ENCODE assay signal across 8 mouse cellular contexts in genomic region chr1:105356291-105357011, GRCm38 (mm10). TPM values are rescaled to one million over a fixed set of nuclear protein-coding genes. Genes with fewer than 3 reads are reported as not detected.
DNase-seq lines count a peak whose midpoint lies in the region; ATAC-seq lines count a peak whose summit lies in the region.

Gene Rnf152, minus strand, starts transcription at chr1:105356710.

- intact Hi-C loops in gastrocnemius, postnatal 36 days (cut with DNase I): no loop called here

- H3K27ac ChIP-seq in limb, embryonic 10.5 days: peak within 1 kb of the TSS; percentile 70

- H3K4me1 ChIP-seq in limb, embryonic 10.5 days: peaks cover 23% of the 10 kb centered on the region

- no peak for DNase-seq in frontal cortex, adult 2 months (ENCODE audit: extremely low spot score in 1 of 2, low spot score in 1 of 2)
- DNase-seq in embryo, embryonic 10 days (ENCODE audit: low spot score): peak; percentile 46
- peak; percentile 12 to 27 for DNase-seq in gastrocnemius, postnatal 36 days
- peak; percentile 69 for DNase-seq in limb, embryonic 10.5 days (ENCODE audit: low spot score)
- DNase-seq in mesoderm, embryonic 11.5 days (ENCODE audit: low read depth, low spot score): peak; percentile 49
- DNase-seq in right cerebral cortex, postnatal 36 days (ENCODE audit: low spot score in 2 of 2): peak; percentile 4 to 5

- H3K4me3 ChIP-seq in limb, embryonic 10.5 days: peak within 1 kb of the TSS; percentile 71

- under 1% methylated on average over 58 of the region's 58 CpGs for WGBS in limb, embryonic 10.5 days

- peak; percentile 64 for ATAC-seq in frontal cortex, adult (ENCODE audit: low TSS enrichment)
- ATAC-seq in inflammation-experienced regulatory T-cells, adult 6 months: peak; percentile 21

- no peaks in the 10 kb centered on the region for H3K36me3 ChIP-seq in limb, embryonic 10.5 days

- H3K27me3 ChIP-seq in limb, embryonic 10.5 days (ENCODE audit: low read depth, poor library complexity, severe bottlenecking): peaks cover 65% of the 10 kb centered on the region

- H3K9me3 ChIP-seq in limb, embryonic 10.5 days (replicated peaks): no peaks in the 10 kb centered on the region

RNA-seq across cellular contexts. Expression of gene Rnf152, which starts in this region (rescaled TPM):
- 3.4 and 3.6 TPM in 2 replicates for polyA plus RNA-seq in frontal cortex, adult 2 months (2012; rRNA removed)
- under 1 TPM; 0.41 to 0.49 TPM for total RNA-seq in gastrocnemius, postnatal 36 days (2021)
- under 1 TPM in 2 of 3 experiments, not detected in 1; 0.13 to 0.31 TPM for polyA plus RNA-seq in inflammation-experienced regulatory T-cells, adult 6 months (2017; shearing (Covaris generic))
- polyA plus RNA-seq in limb, embryonic 10.5 days (2016; fragmentation: Nextera tagmentation; extraction: Ambion mirVana): 0.11 and 0.16 TPM in 2 replicates

Comparison
In these comparisons a context has a peak if more than half of its experiments do, and no peak if none do; other contexts are left out.
1. Peak in DNase-seq in gastrocnemius, postnatal 36 days; RNA of the gene not detected or under 1 TPM.
2. Peak in ATAC-seq in inflammation-experienced regulatory T-cells, adult 6 months; RNA of the gene not detected or under 1 TPM.
3. Peak in DNase-seq, H3K4me3 ChIP-seq and H3K27ac ChIP-seq in limb, embryonic 10.5 days; RNA of the gene not detected or under 1 TPM.
4. DNase-seq: peak in embryo, embryonic 10 days (single experiment), mesoderm, embryonic 11.5 days (single experiment) and right cerebral cortex, postnatal 36 days (2 of 2); none in frontal cortex, adult 2 months (0 of 2).